Mouse (Mus musculus): Measurements from ENCODE around the gene Htatip2. TPM values are rescaled to one million over a fixed set of nuclear protein-coding genes. Genes with fewer than 3 reads are reported as not detected.

Htatip2 gene
- polyA plus RNA-seq, 1 experiment from 2014 or later, result 3.0 TPM

- peak within 1 kb of the TSS; percentile 88 for H3K4me2 ChIP-seq (ENCODE audit: low read depth, low read length, severe bottlenecking)
- no peaks in the 10 kb centered on the region; the same call in 1 of the 2 replicates for H3K36me3 ChIP-seq (ENCODE audit: control insufficient read depth, insufficient read depth, low read length)
- peak; percentile 96 for ATAC-seq (replicated peaks; ENCODE audit: low FRiP score)
- H3K9ac ChIP-seq (ENCODE audit: low read length), result peak within 1 kb of the TSS; percentile 81
- no peaks in the 10 kb centered on the region; the same call in 1 of the 2 replicates for H3K27me3 ChIP-seq (ENCODE audit: control insufficient read depth, insufficient read depth, low read length)
- no peaks in the 10 kb centered on the region for H3K4me1 ChIP-seq (replicated peaks; ENCODE audit: control insufficient read depth, insufficient read depth, low read length)
- DNase-seq (ENCODE audit: low spot score), result peak; percentile 100
- WGBS, result under 1% methylated on average over 91 of the region's 92 CpGs
- no peaks in the 10 kb centered on the region for H3K9me3 ChIP-seq (ENCODE audit: control insufficient read depth, low read length)
- peak within 1 kb of the TSS; percentile 67 for H3K4me3 ChIP-seq (ENCODE audit: low read depth, low read length)
- H3K27ac ChIP-seq (ENCODE audit: low read depth, low read length), result 0 out of 2 replicates have a peak within 1 kb of the TSS, but pooled peaks have one; percentile 46
Observed at GRCm38 (mm10) chr7:49778114-49778901, 19.4 kb downstream of the Htatip2 start, which contains the start of gene Prmt3. TSS of gene Prmt3 (plus strand) at chr7:49778346.

- ATAC-seq (replicated peaks; ENCODE audit: low FRiP score) (no peak), DNase-seq (ENCODE audit: low spot score) (no peak)
- H3K9ac ChIP-seq (ENCODE audit: low read length), result peak overlapping the region; percentile 81
- WGBS, result 84% methylated on average over 12 of the region's 12 CpGs
- peak overlapping the region; percentile 88 for H3K4me2 ChIP-seq (ENCODE audit: low read depth, low read length, severe bottlenecking)
- peak overlapping the region; percentile 67 for H3K4me3 ChIP-seq (ENCODE audit: low read depth, low read length)
- no peaks in the 10 kb centered on the region; the same call in 1 of the 2 replicates for H3K36me3 ChIP-seq (ENCODE audit: control insufficient read depth, insufficient read depth, low read length)
- no peaks in the 10 kb centered on the region for H3K4me1 ChIP-seq (replicated peaks; ENCODE audit: control insufficient read depth, insufficient read depth, low read length)
- no peaks in the 10 kb centered on the region for H3K9me3 ChIP-seq (ENCODE audit: control insufficient read depth, low read length)
- H3K27me3 ChIP-seq (ENCODE audit: control insufficient read depth, insufficient read depth, low read length), result no peaks in the 10 kb centered on the region; the same call in 1 of the 2 replicates
- H3K27ac ChIP-seq (ENCODE audit: low read depth, low read length), result no peak overlapping the region
Observed at GRCm38 (mm10) chr7:49778904-49779615, 20.1 kb downstream of the Htatip2 start.

- H3K9ac ChIP-seq (ENCODE audit: low read length), result no peak overlapping the region
- no peaks in the 10 kb centered on the region for H3K9me3 ChIP-seq (ENCODE audit: control insufficient read depth, low read length)
- H3K4me2 ChIP-seq (ENCODE audit: low read depth, low read length, severe bottlenecking), result no peak overlapping the region
- no peak overlapping the region for H3K4me3 ChIP-seq (ENCODE audit: low read depth, low read length)
- no peak overlapping the region for H3K27ac ChIP-seq (ENCODE audit: low read depth, low read length)
- H3K36me3 ChIP-seq (ENCODE audit: control insufficient read depth, insufficient read depth, low read length), result no peaks in the 10 kb centered on the region; the same call in none of the 2 replicates
- DNase-seq (ENCODE audit: low spot score) (no peak), ATAC-seq (replicated peaks; ENCODE audit: low FRiP score) (no peak)
- no peaks in the 10 kb centered on the region for H3K4me1 ChIP-seq (replicated peaks; ENCODE audit: control insufficient read depth, insufficient read depth, low read length)
- H3K27me3 ChIP-seq (ENCODE audit: control insufficient read depth, insufficient read depth, low read length), result no peaks in the 10 kb centered on the region; the same call in 1 of the 2 replicates
- 96% methylated on average over 2 of the region's 2 CpGs for WGBS
Observed at GRCm38 (mm10) chr7:49783017-49783416, 24.1 kb downstream of the Htatip2 start.

GRCm38 (mm10) chr7:49785141-49785540 lies 26.2 kb downstream of the Htatip2 start:
- no peak for ATAC-seq (replicated peaks; ENCODE audit: low FRiP score)
- Histone ChIP-seq H3K9ac (ENCODE audit: low read length) (no peak overlapping the region), H3K27ac (ENCODE audit: low read depth, low read length) (no peak overlapping the region), H3K27me3 (ENCODE audit: control insufficient read depth, insufficient read depth, low read length) (no peaks in the 10 kb centered on the region), H3K4me3 (ENCODE audit: low read depth, low read length) (no peak overlapping the region), H3K9me3 (ENCODE audit: control insufficient read depth, low read length) (no peaks in the 10 kb centered on the region), H3K36me3 (ENCODE audit: control insufficient read depth, insufficient read depth, low read length) (no peaks in the 10 kb centered on the region; the same call in none of the 2 replicates), H3K4me2 (ENCODE audit: low read depth, low read length, severe bottlenecking) (no peak overlapping the region), H3K4me1 (replicated peaks; ENCODE audit: control insufficient read depth, insufficient read depth, low read length) (no peaks in the 10 kb centered on the region)
- no peak for DNase-seq (ENCODE audit: low spot score)
- 94% methylated on average over 7 of the region's 7 CpGs for WGBS

- no peak overlapping the region for H3K4me3 ChIP-seq (ENCODE audit: low read depth, low read length)
- no peak overlapping the region for H3K27ac ChIP-seq (ENCODE audit: low read depth, low read length)
- no peak overlapping the region for H3K4me2 ChIP-seq (ENCODE audit: low read depth, low read length, severe bottlenecking)
- H3K36me3 ChIP-seq (ENCODE audit: control insufficient read depth, insufficient read depth, low read length), result no peaks in the 10 kb centered on the region; the same call in none of the 2 replicates
- WGBS, result 71% methylated on average over 12 of the region's 12 CpGs
- no peaks in the 10 kb centered on the region for H3K27me3 ChIP-seq (ENCODE audit: control insufficient read depth, insufficient read depth, low read length)
- H3K9ac ChIP-seq (ENCODE audit: low read length), result no peak overlapping the region
- no peaks in the 10 kb centered on the region for H3K4me1 ChIP-seq (replicated peaks; ENCODE audit: control insufficient read depth, insufficient read depth, low read length)
- DNase-seq (ENCODE audit: low spot score) (peak; percentile 83), ATAC-seq (replicated peaks; ENCODE audit: low FRiP score) (no peak)
- H3K9me3 ChIP-seq (ENCODE audit: control insufficient read depth, low read length), result no peaks in the 10 kb centered on the region
Observed at GRCm38 (mm10) chr7:49786618-49787382, 27.9 kb downstream of the Htatip2 start.

GRCm38 (mm10) chr7:49787383-49787645 lies 28.4 kb downstream of the Htatip2 start:
- no peaks in the 10 kb centered on the region for H3K27me3 ChIP-seq (ENCODE audit: control insufficient read depth, insufficient read depth, low read length)
- H3K27ac ChIP-seq (ENCODE audit: low read depth, low read length), result no peak overlapping the region
- H3K4me3 ChIP-seq (ENCODE audit: low read depth, low read length), result no peak overlapping the region
- WGBS, result 97% methylated on average over 3 of the region's 3 CpGs
- H3K4me1 ChIP-seq (replicated peaks; ENCODE audit: control insufficient read depth, insufficient read depth, low read length), result no peaks in the 10 kb centered on the region
- H3K36me3 ChIP-seq (ENCODE audit: control insufficient read depth, insufficient read depth, low read length), result no peaks in the 10 kb centered on the region; the same call in 1 of the 2 replicates
- no peak overlapping the region for H3K9ac ChIP-seq (ENCODE audit: low read length)
- H3K9me3 ChIP-seq (ENCODE audit: control insufficient read depth, low read length), result no peaks in the 10 kb centered on the region
- ATAC-seq (replicated peaks; ENCODE audit: low FRiP score), result no peak
- no peak for DNase-seq (ENCODE audit: low spot score)
- no peak overlapping the region for H3K4me2 ChIP-seq (ENCODE audit: low read depth, low read length, severe bottlenecking)

- WGBS, result 87% methylated on average over 2 of the region's 2 CpGs
- Histone ChIP-seq H3K36me3 (ENCODE audit: control insufficient read depth, insufficient read depth, low read length) (no peaks in the 10 kb centered on the region; the same call in 1 of the 2 replicates), H3K4me2 (ENCODE audit: low read depth, low read length, severe bottlenecking) (no peak overlapping the region), H3K9me3 (ENCODE audit: control insufficient read depth, low read length) (no peaks in the 10 kb centered on the region), H3K9ac (ENCODE audit: low read length) (no peak overlapping the region), H3K27ac (ENCODE audit: low read depth, low read length) (no peak overlapping the region), H3K4me3 (ENCODE audit: low read depth, low read length) (no peak overlapping the region), H3K27me3 (ENCODE audit: control insufficient read depth, insufficient read depth, low read length) (no peaks in the 10 kb centered on the region), H3K4me1 (replicated peaks; ENCODE audit: control insufficient read depth, insufficient read depth, low read length) (no peaks in the 10 kb centered on the region)
- DNase-seq (ENCODE audit: low spot score) (no peak), ATAC-seq (replicated peaks; ENCODE audit: low FRiP score) (no peak)
Observed at GRCm38 (mm10) chr7:49794304-49794703, 35.4 kb downstream of the Htatip2 start.

- H3K9me3 ChIP-seq (ENCODE audit: control insufficient read depth, low read length), result no peaks in the 10 kb centered on the region
- DNase-seq (ENCODE audit: low spot score), result no peak
- H3K4me2 ChIP-seq (ENCODE audit: low read depth, low read length, severe bottlenecking), result no peak overlapping the region
- 74% methylated on average over 1 of the region's 1 CpGs for WGBS
- no peak overlapping the region for H3K27ac ChIP-seq (ENCODE audit: low read depth, low read length)
- no peaks in the 10 kb centered on the region; the same call in 1 of the 2 replicates for H3K36me3 ChIP-seq (ENCODE audit: control insufficient read depth, insufficient read depth, low read length)
- no peaks in the 10 kb centered on the region for H3K4me1 ChIP-seq (replicated peaks; ENCODE audit: control insufficient read depth, insufficient read depth, low read length)
- no peak for ATAC-seq (replicated peaks; ENCODE audit: low FRiP score)
- no peak overlapping the region for H3K9ac ChIP-seq (ENCODE audit: low read length)
- H3K4me3 ChIP-seq (ENCODE audit: low read depth, low read length), result no peak overlapping the region
- H3K27me3 ChIP-seq (ENCODE audit: control insufficient read depth, insufficient read depth, low read length), result no peaks in the 10 kb centered on the region
Observed at GRCm38 (mm10) chr7:49797171-49797570, 38.3 kb downstream of the Htatip2 start.
